Comparison of ENCODE assay signal across 13 mouse cellular contexts in the genomic region with DNA sequence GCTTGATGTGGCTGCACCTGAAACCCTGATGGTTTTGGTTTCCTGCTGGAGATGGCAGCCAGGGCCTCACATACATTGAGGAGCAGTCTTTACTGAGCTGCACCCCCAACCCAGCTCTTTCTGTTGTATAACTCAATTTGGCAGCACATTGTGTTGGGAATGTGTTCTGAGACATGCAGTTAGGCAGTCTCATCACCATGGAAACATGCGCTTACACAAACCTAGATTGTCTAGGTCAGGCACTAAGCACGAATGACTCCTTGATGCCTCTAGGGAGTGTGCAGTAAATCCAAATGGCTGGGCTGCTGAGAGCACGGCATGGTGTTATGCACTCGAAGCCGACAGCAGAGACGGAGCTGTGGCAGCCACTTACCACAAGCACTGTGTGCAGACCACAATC. TPM values are rescaled to one million over a fixed set of nuclear protein-coding genes. Genes with fewer than 3 reads are reported as not detected.
DNase-seq lines count a peak whose midpoint lies in the region; ATAC-seq and TF ChIP-seq lines count a peak whose summit lies in the region.
"Had no signal": no experiment of that assay in that cellular context is flagged by ENCODE, and none has a peak within 500 bp of the region (broad histone marks: within the 10 kb centered on the region; RNA-seq: fewer than 3 reads in every experiment).

No protein-coding gene starts in this region.

- H3K27me3 ChIP-seq in limb, embryonic 13.5 days = peaks cover 8% of the 10 kb centered on the region; the same call in 1 of the 2 replicates
- H3K27me3 ChIP-seq in limb, embryonic 10.5 days (ENCODE audit: low read depth, poor library complexity, severe bottlenecking) = 0 out of 2 replicates have a peak, but pooled peaks cover 20% of the 10 kb centered on the region
- H3K27me3 ChIP-seq in thymus, adult 2 months (ENCODE audit: control insufficient read depth, insufficient read depth, low read length) = no peaks in the 10 kb centered on the region
- H3K27me3 ChIP-seq in cerebellum, adult 2 months (ENCODE audit: control insufficient read depth, insufficient read depth, low read length) = no peaks in the 10 kb centered on the region
- H3K27me3 ChIP-seq: Patski had no signal

- no peak for TF ChIP-seq CTCF in thymus, adult 2 months (IDR thresholded peaks at IDR 0.05; ENCODE audit: borderline replicate concordance, control insufficient read depth, extremely low read depth, insufficient read depth, low read length, poor library complexity)
- TF ChIP-seq CTCF in cerebellum, adult 2 months (IDR thresholded peaks at IDR 0.05; ENCODE audit: borderline replicate concordance, insufficient read depth, low read depth, low read length) = no peak

- no peak overlapping the region; the same call in 1 of the 2 replicates for H3K27ac ChIP-seq in limb, embryonic 13.5 days
- H3K27ac ChIP-seq in limb, embryonic 10.5 days = no peak overlapping the region
- no peak overlapping the region for H3K27ac ChIP-seq in thymus, adult 2 months (ENCODE audit: control insufficient read depth, insufficient read depth, low read length)
- H3K27ac ChIP-seq in cerebellum, adult 2 months (ENCODE audit: insufficient read depth, low read length) = no peak overlapping the region
- H3K27ac ChIP-seq: hindbrain, embryonic 14.5 days had no signal

- no peaks in the 10 kb centered on the region for H3K9me3 ChIP-seq in limb, embryonic 13.5 days
- no peaks in the 10 kb centered on the region for H3K9me3 ChIP-seq in limb, embryonic 10.5 days (replicated peaks)

- no peak for TF ChIP-seq POLR2A in thymus, adult 2 months (IDR thresholded peaks at IDR 0.05; ENCODE audit: control insufficient read depth, extremely low read depth, insufficient read depth, low read length, poor library complexity)
- TF ChIP-seq POLR2A in cerebellum, adult 2 months (IDR thresholded peaks at IDR 0.05; ENCODE audit: borderline replicate concordance, insufficient read depth, low read length) = no peak

- H3K36me3 ChIP-seq in limb, embryonic 13.5 days = no peaks in the 10 kb centered on the region
- H3K36me3 ChIP-seq in limb, embryonic 10.5 days = no peaks in the 10 kb centered on the region
- no peaks in the 10 kb centered on the region for H3K36me3 ChIP-seq in thymus, adult 2 months (ENCODE audit: control insufficient read depth, insufficient read depth, low read length)

- no peak overlapping the region for H3K4me2 ChIP-seq in limb, embryonic 13.5 days (replicated peaks)
- H3K4me2 ChIP-seq: hindbrain, embryonic 14.5 days had no signal

- peak; percentile 60 for ATAC-seq in limb, embryonic 13.5 days (ENCODE audit: low FRiP score, low read depth)
- ATAC-seq: Patski had no signal

- H3K4me1 ChIP-seq in limb, embryonic 13.5 days = peaks cover 24% of the 10 kb centered on the region
- H3K4me1 ChIP-seq in limb, embryonic 10.5 days = peaks cover 24% of the 10 kb centered on the region
- H3K4me1 ChIP-seq in thymus, adult 2 months (replicated peaks; ENCODE audit: control insufficient read depth, insufficient read depth, low read length) = peaks cover 13% of the 10 kb centered on the region
- H3K4me1 ChIP-seq in cerebellum, adult 2 months (ENCODE audit: control insufficient read depth, insufficient read depth, low read length) = peaks cover 5% of the 10 kb centered on the region

- no peak overlapping the region for H3K9ac ChIP-seq in limb, embryonic 13.5 days
- H3K9ac ChIP-seq: hindbrain, embryonic 14.5 days had no signal

- H3K4me3 ChIP-seq in limb, embryonic 13.5 days = no peak overlapping the region
- H3K4me3 ChIP-seq in limb, embryonic 10.5 days = no peak overlapping the region
- no peak overlapping the region for H3K4me3 ChIP-seq in thymus, adult 2 months (ENCODE audit: control insufficient read depth, insufficient read depth, low read length)
- no peak overlapping the region for H3K4me3 ChIP-seq in cerebellum, adult 2 months (replicated peaks; ENCODE audit: insufficient read depth, low read depth, low read length)

- intact Hi-C loops in heart, postnatal 25 days (cut with DNase I) = no loop called here

- 67% methylated on average over 6 of the region's 6 CpGs for WGBS in limb, embryonic 13.5 days
- WGBS in limb, embryonic 10.5 days = 88% methylated on average over 6 of the region's 6 CpGs
- 23% methylated on average over 6 of the region's 6 CpGs for WGBS in thymus, adult 2 months
- WGBS in cerebellum, adult 2 months = 78% methylated on average over 6 of the region's 6 CpGs

- DNase-seq in heart, adult 11 months = peak; percentile 92
- DNase-seq in heart, postnatal 25 days (ENCODE audit: low spot score) = no peak
- no peak for DNase-seq in limb, embryonic 10.5 days (ENCODE audit: low spot score)
- DNase-seq in thymus, postnatal 4 days = peak; percentile 19
- no peak for DNase-seq in thymus, adult 2 months
- DNase-seq in telencephalon, adult 2 months (ENCODE audit: low read depth, low spot score) = peak; percentile 69
- no peak for DNase-seq in cerebellum, adult 2 months
- DNase-seq: adrenal gland, adult 2 months; kidney, adult 9 months had no signal

RNA-seq across cellular contexts. Expression of gene Kifc5b, which starts 22.5 kb away (rescaled TPM):
- total RNA-seq in heart, postnatal 25 days (2021) = under 1 TPM; 0.44 to 0.48 TPM
- polyA plus RNA-seq in limb, embryonic 13.5 days (2015; fragmentation: Nextera tagmentation; extraction: Ambion mirVana) = 9.0 and 9.6 TPM in 2 replicates
- 12.3 and 12.6 TPM in 2 replicates for polyA plus RNA-seq in limb, embryonic 10.5 days (2016; fragmentation: Nextera tagmentation; extraction: Ambion mirVana)
- polyA plus RNA-seq in thymus, adult 2 months (2012; rRNA removed) = 26.0 and 30.1 TPM in 2 replicates
- 5.9 and 6.6 TPM in 2 replicates for polyA plus RNA-seq in cerebellum, adult 2 months (2012; rRNA removed)

RNA-seq across cellular contexts. Expression of gene Phf1, which starts 38.5 kb away (rescaled TPM):
- 10 to 100 TPM; 10.8 to 12.3 TPM for total RNA-seq in heart, postnatal 25 days (2021)
- polyA plus RNA-seq in limb, embryonic 13.5 days (2015; fragmentation: Nextera tagmentation; extraction: Ambion mirVana) = 15.0 and 15.6 TPM in 2 replicates
- 3.5 and 5.0 TPM in 2 replicates for polyA plus RNA-seq in limb, embryonic 10.5 days (2016; fragmentation: Nextera tagmentation; extraction: Ambion mirVana)
- 125 and 132 TPM in 2 replicates for polyA plus RNA-seq in thymus, adult 2 months (2012; rRNA removed)
- 57.8 and 60.8 TPM in 2 replicates for polyA plus RNA-seq in cerebellum, adult 2 months (2012; rRNA removed)

RNA-seq across cellular contexts. Expression of gene Cuta, which starts 45.0 kb away (rescaled TPM):
- 10 to 100 TPM; 91.4 to 92.5 TPM for total RNA-seq in heart, postnatal 25 days (2021)
- 170 and 176 TPM in 2 replicates for polyA plus RNA-seq in limb, embryonic 13.5 days (2015; fragmentation: Nextera tagmentation; extraction: Ambion mirVana)
- polyA plus RNA-seq in limb, embryonic 10.5 days (2016; fragmentation: Nextera tagmentation; extraction: Ambion mirVana) = 184 and 188 TPM in 2 replicates
- polyA plus RNA-seq in thymus, adult 2 months (2012; rRNA removed) = 235 and 251 TPM in 2 replicates
- polyA plus RNA-seq in cerebellum, adult 2 months (2012; rRNA removed) = 176 and 187 TPM in 2 replicates

RNA-seq across cellular contexts. Expression of gene Syngap1, which starts 46.7 kb away (rescaled TPM):
- total RNA-seq in heart, postnatal 25 days (2021) = 1 to 10 TPM; 5.3 to 5.5 TPM
- 3.6 and 4.4 TPM in 2 replicates for polyA plus RNA-seq in limb, embryonic 13.5 days (2015; fragmentation: Nextera tagmentation; extraction: Ambion mirVana)
- 2.8 and 3.1 TPM in 2 replicates for polyA plus RNA-seq in limb, embryonic 10.5 days (2016; fragmentation: Nextera tagmentation; extraction: Ambion mirVana)
- polyA plus RNA-seq in thymus, adult 2 months (2012; rRNA removed) = 7.6 and 7.7 TPM in 2 replicates
- 55.9 and 62.5 TPM in 2 replicates for polyA plus RNA-seq in cerebellum, adult 2 months (2012; rRNA removed)

RNA-seq across cellular contexts. Expression of gene Nkx2-5, which starts 49.5 kb away (rescaled TPM):
- 10 to 100 TPM; 79.5 to 91.8 TPM for total RNA-seq in heart, postnatal 25 days (2021)
- polyA plus RNA-seq in limb, embryonic 13.5 days (2015; fragmentation: Nextera tagmentation; extraction: Ambion mirVana) = not detected in 2 replicates
- polyA plus RNA-seq in limb, embryonic 10.5 days (2016; fragmentation: Nextera tagmentation; extraction: Ambion mirVana) = 0.10 and 0.14 TPM in 2 replicates
- 0.51 and 11.4 TPM in 2 replicates for polyA plus RNA-seq in thymus, adult 2 months (2012; rRNA removed)
- polyA plus RNA-seq in cerebellum, adult 2 months (2012; rRNA removed) = not detected in 2 replicates
- total RNA-seq: adrenal gland, adult 2 months had no signal
- polyA plus RNA-seq: hindbrain, embryonic 14.5 days; limb, embryonic 11.5 days; Patski had no signal

Comparison
In these comparisons a context has a peak if more than half of its experiments do, and no peak if none do; other contexts are left out.
1. DNase-seq: peak in heart, adult 11 months (single experiment), thymus, postnatal 4 days (single experiment) and telencephalon, adult 2 months (single experiment); none in heart, postnatal 25 days (single experiment), limb, embryonic 10.5 days (single experiment), thymus, adult 2 months (single experiment) and cerebellum, adult 2 months (0 of 2).